Mouse (Mus musculus) forebrain, embryonic 16.5 days (tissue): ENCODE data around the gene Lima1. TPM values are rescaled to one million over a fixed set of nuclear protein-coding genes. Genes with fewer than 3 reads are reported as not detected.
A peak's percentile ranks its signal among the peaks of the same experiment; 100 is the strongest.
"Not testable (repeated sequence)": the region's sequence is repeated elsewhere in the genome, so short reads cannot be mapped to it uniquely, and the experiment has no call there.

ENCODE experiments used
- ATAC-seq: fragments of 200-750 bp; cut with Nextera tagmentation; 2 replicates; pipeline ENCODE4 v1.8.0; 2017; ENCODE audit warnings: mild to moderate bottlenecking, moderate library complexity
- H3K27ac ChIP-seq: fragments of 300-500 bp; sonication (generic); 2 replicates; pipeline ENCODE4 v1.5.1; 2014; ENCODE audit warnings: low read length, control low read depth
- H3K27me3 ChIP-seq: fragments of 300-500 bp; sonication (generic); replicated peaks from 2 replicates; pipeline ENCODE4 v1.6.1; 2014; ENCODE audit warnings: low read length; ENCODE audit not compliant: control insufficient read depth, insufficient read depth
- H3K36me3 ChIP-seq: fragments of 300-500 bp; sonication (generic); 2 replicates; pipeline ENCODE4 v1.6.1; 2014; ENCODE audit not compliant: control insufficient read depth, insufficient read depth
- H3K4me1 ChIP-seq: fragments of 300-500 bp; sonication (generic); replicated peaks from 2 replicates; pipeline ENCODE4 v1.6.1; 2014; ENCODE audit warnings: low read length; ENCODE audit not compliant: control insufficient read depth, insufficient read depth
- H3K4me2 ChIP-seq: fragments of 300-500 bp; sonication (generic); 2 replicates; pipeline ENCODE4 v1.6.1; 2014; ENCODE audit warnings: mild to moderate bottlenecking, low read length, control low read depth
- H3K4me3 ChIP-seq: fragments of 300-500 bp; sonication (generic); replicated peaks from 2 replicates; pipeline ENCODE4 v1.5.1; 2014; ENCODE audit warnings: mild to moderate bottlenecking, low read length, control low read depth
- H3K9ac ChIP-seq: fragments of 300-500 bp; sonication (generic); replicated peaks from 2 replicates; pipeline ENCODE4 v1.6.1; 2014; ENCODE audit warnings: low read depth, low read length, control low read depth
- H3K9me3 ChIP-seq: fragments of 300-500 bp; sonication (generic); 2 replicates; pipeline ENCODE4 v1.6.1; 2016; ENCODE audit warnings: low read length; ENCODE audit not compliant: control insufficient read depth
- WGBS: fragments of 180-500 bp; shearing (Covaris S2); extraction: QIAGEN DNeasy Blood & Tissue Kit; methylation state at CpG from one replicate; pipeline ENCODE4 v1.1.7; 2014; 5-methylcytosine and 5-hydroxymethylcytosine counted together
- polyA plus RNA-seq: library from polyadenylated mRNA; unstranded; fragments of >200 nt; fragmentation: Nextera tagmentation; extraction: Ambion mirVana; gene quantifications from 2 replicates; pipeline ENCODE4 v1.2.1, GENCODE M21; 2015

Gene Lima1
- polyA plus RNA-seq, 1 experiment from 2014 or later: 38.0 TPM

DNA sequence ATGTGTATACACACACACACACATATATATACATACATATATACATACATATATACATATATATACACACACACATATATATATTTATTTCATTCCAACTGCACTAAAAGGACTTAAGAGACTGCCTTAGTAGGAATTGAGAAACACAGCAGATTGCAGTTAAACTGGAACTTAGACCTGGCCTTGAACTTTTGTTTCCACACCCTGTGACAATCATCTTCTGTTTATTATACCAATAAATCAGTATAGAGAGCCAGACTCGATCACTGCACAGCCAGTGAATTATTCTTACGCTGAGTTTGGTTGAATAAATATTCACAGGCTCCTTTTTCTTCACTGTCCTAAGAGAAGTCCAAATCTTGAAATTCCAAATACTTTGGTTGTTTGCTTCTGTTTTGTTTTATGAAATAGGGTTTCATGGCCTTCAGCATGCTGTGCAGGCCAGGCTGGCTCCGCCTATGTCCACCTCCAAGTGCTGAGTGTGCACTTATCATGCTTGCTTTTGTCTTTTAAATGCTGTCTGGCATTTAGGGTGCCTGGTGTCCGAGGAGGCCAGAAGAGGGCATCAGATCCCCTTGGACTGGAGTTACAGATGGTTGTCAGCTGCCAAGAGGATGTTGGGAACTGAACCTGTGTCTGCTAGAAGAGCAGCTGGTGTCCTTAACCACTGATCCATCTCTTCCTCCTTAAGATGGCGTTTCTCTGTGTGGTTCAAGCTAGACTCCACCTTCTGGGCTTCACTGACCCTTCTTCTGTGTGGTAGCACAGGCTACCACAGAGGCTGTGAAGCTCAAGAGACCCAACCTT is 41.4 kb downstream of the Lima1 start:
- 88% methylated on average over 5 of the region's 5 CpGs for WGBS
- H3K4me1 ChIP-seq: no peaks in the 10 kb centered on the region
- no peak overlapping the region for H3K9ac ChIP-seq
- no peaks in the 10 kb centered on the region for H3K36me3 ChIP-seq
- no peak for ATAC-seq
- H3K4me3 ChIP-seq: no peak overlapping the region
- H3K27me3 ChIP-seq: no peaks in the 10 kb centered on the region
- H3K4me2 ChIP-seq: no peak overlapping the region
- H3K9me3 ChIP-seq: no peaks in the 10 kb centered on the region
- H3K27ac ChIP-seq: no peak overlapping the region

DNA sequence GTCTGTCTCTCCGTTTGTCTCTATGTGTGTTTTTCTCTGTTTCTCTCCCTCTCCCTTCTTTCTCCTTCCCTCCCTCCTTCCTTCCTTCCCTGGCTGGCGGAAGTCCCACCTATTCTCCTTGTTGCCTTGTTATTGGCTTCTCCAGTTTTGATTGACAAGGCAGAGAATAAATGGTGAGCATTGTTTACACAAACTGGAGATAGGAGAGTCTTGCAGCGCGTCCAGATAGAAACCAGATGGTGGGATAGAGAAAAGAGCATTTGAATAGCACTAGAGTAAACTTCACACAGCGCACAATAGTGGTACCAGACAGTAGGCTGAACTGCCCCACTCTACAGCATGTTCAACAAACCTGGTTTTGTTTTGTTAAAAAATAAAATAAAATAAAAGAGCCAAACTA is 43.7 kb downstream of the Lima1 start:
- WGBS: 63% methylated on average over 5 of the region's 5 CpGs

GRCm38 (mm10) chr15:99828061-99828460 is 47.2 kb downstream of the Lima1 start:
- WGBS: 80% methylated on average over 2 of the region's 2 CpGs
- no peaks in the 10 kb centered on the region for H3K27me3 ChIP-seq
- H3K4me3 ChIP-seq: no peak overlapping the region
- no peak overlapping the region for H3K4me2 ChIP-seq
- no peak overlapping the region for H3K9ac ChIP-seq
- H3K4me1 ChIP-seq: peaks cover 9% of the 10 kb centered on the region
- no peaks in the 10 kb centered on the region for H3K9me3 ChIP-seq
- no peak for ATAC-seq
- H3K36me3 ChIP-seq: no peaks in the 10 kb centered on the region
- H3K27ac ChIP-seq: no peak overlapping the region

More for the DNA sequence above, 43.7 kb downstream of the Lima1 start:
- Histone ChIP-seq H3K36me3 (no peaks in the 10 kb centered on the region), H3K4me2 (no peak overlapping the region), H3K27ac (no peak overlapping the region), H3K9ac (no peak overlapping the region), H3K4me3 (no peak overlapping the region), H3K27me3 (no peaks in the 10 kb centered on the region), H3K4me1 (peaks cover 2% of the 10 kb centered on the region; the same call in 1 of the 2 replicates), H3K9me3 (no peaks in the 10 kb centered on the region)
- no peak for ATAC-seq

- WGBS: 36% methylated on average over 8 of the region's 8 CpGs
- H3K27ac ChIP-seq: peak overlapping the region; percentile 64
- no peak overlapping the region for H3K4me2 ChIP-seq
- no peaks in the 10 kb centered on the region for H3K27me3 ChIP-seq
- ATAC-seq: peak; percentile 80
- H3K9ac ChIP-seq: no peak overlapping the region
- H3K9me3 ChIP-seq: no peaks in the 10 kb centered on the region
- H3K36me3 ChIP-seq: no peaks in the 10 kb centered on the region
- no peak overlapping the region for H3K4me3 ChIP-seq
- peaks cover 9% of the 10 kb centered on the region for H3K4me1 ChIP-seq
Measured at GRCm38 (mm10) chr15:99826210-99826888, 48.9 kb downstream of the Lima1 start.

GRCm38 (mm10) chr15:99825211-99825610 is 50.0 kb downstream of the Lima1 start:
- Histone ChIP-seq H3K9me3 (no peaks in the 10 kb centered on the region), H3K4me2 (no peak overlapping the region), H3K27ac (no peak overlapping the region), H3K36me3 (no peaks in the 10 kb centered on the region), H3K4me3 (no peak overlapping the region), H3K9ac (no peak overlapping the region), H3K4me1 (peaks cover 14% of the 10 kb centered on the region), H3K27me3 (no peaks in the 10 kb centered on the region)
- 84% methylated on average over 3 of the region's 3 CpGs for WGBS
- ATAC-seq: no peak

GRCm38 (mm10) chr15:99823322-99823898 is 51.8 kb downstream of the Lima1 start:
- Histone ChIP-seq H3K9me3 (no peaks in the 10 kb centered on the region), H3K36me3 (no peaks in the 10 kb centered on the region), H3K9ac (no peak overlapping the region), H3K4me3 (no peak overlapping the region), H3K4me1 (peaks cover 28% of the 10 kb centered on the region), H3K27ac (no peak overlapping the region), H3K4me2 (no peak overlapping the region), H3K27me3 (no peaks in the 10 kb centered on the region)
- WGBS: 73% methylated on average over 8 of the region's 8 CpGs
- ATAC-seq: no peak

GRCm38 (mm10) chr15:99822501-99822900 is 52.8 kb downstream of the Lima1 start:
- H3K27ac ChIP-seq, H3K36me3 ChIP-seq, H3K4me3 ChIP-seq, H3K9ac ChIP-seq, H3K9me3 ChIP-seq, ATAC-seq, H3K27me3 ChIP-seq, H3K4me2 ChIP-seq: not testable (repeated sequence)
- WGBS: 89% methylated on average over 12 of the region's 13 CpGs
- peaks cover 34% of the 10 kb centered on the region for H3K4me1 ChIP-seq

DNA sequence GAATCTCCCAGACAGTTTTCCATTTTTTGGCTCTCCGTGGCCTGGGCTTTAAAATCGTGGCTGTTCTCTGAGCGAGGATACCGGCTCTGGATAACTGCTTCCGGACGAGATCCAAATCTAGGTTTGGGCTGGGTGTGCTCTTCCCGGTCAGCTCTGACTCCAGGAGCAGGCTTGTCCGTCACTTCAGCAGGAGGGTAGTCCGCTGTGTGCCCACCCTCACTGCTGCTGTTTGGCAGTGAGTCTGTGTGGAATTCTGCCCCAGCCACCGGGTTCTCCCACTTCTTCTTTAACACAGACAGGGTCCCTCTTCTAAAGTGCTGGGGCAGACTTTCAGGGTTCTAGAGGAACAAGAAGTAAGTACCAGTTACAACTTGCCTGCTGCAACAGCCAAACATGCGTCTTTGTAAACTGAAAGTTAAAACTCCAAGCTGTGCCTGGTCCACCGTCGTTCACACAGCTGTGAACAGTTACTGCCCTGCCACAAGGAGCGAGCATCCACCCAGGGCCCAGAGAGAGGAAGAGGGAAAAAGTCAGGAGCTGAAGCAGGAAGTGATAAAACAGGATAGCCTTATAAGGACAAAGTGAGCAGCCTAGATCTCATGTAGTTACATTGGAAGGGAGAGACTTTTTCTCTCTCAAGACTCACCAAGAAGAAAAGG is 55.5 kb downstream of the Lima1 start:
- H3K4me1 ChIP-seq: peaks cover 31% of the 10 kb centered on the region
- H3K36me3 ChIP-seq: no peaks in the 10 kb centered on the region; the same call in 1 of the 2 replicates
- H3K27ac ChIP-seq: peak overlapping the region; percentile 94
- peak overlapping the region; percentile 50 for H3K4me2 ChIP-seq
- H3K9ac ChIP-seq: peak overlapping the region; percentile 54
- no peak for ATAC-seq
- peak overlapping the region; percentile 35 for H3K4me3 ChIP-seq
- 53% methylated on average over 14 of the region's 14 CpGs for WGBS
- no peaks in the 10 kb centered on the region for H3K9me3 ChIP-seq
- no peaks in the 10 kb centered on the region for H3K27me3 ChIP-seq

GRCm38 (mm10) chr15:99819109-99819440 is 56.2 kb downstream of the Lima1 start:
- 17% methylated on average over 6 of the region's 6 CpGs for WGBS
- Histone ChIP-seq H3K4me1 (peaks cover 31% of the 10 kb centered on the region), H3K4me2 (peak overlapping the region; percentile 50), H3K27me3 (no peaks in the 10 kb centered on the region), H3K4me3 (peak overlapping the region; percentile 35), H3K9ac (peak overlapping the region; percentile 54), H3K36me3 (no peaks in the 10 kb centered on the region; the same call in 1 of the 2 replicates), H3K27ac (peak overlapping the region; percentile 94), H3K9me3 (no peaks in the 10 kb centered on the region)
- ATAC-seq: peak; percentile 39; the same call in 1 of the 2 replicates
